Mouse (Mus musculus): ENCODE measurements around the gene Tspan12.

Tspan12 gene

DNA sequence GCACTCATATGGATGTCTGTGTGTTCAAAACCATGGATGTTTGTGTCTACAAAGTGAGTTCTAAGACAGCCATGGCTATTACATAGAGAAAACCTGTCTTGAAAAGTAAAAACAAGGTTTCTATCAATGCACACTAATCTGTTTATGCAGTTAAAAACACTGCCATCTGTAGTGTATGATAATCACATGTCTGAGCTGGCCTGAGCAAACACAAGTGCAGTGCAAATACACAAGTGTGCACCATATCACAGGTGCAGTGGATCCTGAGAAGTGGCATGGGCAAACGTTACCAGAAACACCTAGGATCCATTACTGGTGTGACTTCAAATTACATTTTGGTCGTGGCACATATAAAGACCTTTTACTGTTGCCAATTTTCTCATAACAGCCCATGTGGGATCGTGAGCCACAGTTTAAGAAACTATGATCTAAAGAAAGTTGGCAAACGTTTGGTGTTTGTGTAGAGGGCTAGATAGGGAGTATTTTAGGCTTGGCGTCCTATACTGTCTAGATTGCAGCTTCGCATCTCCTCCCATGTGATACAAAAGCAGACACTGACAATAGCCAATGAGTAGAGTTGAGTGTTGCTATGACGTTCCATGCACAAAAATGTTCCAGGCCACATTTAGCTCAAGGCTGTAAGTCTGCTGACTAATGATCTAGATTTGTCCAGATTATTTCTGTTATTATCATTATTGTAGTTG lies 78.0 kb downstream of the Tspan12 start:
- no peak for DNase-seq (ENCODE audit: low spot score in 2 of 2)

- no peak for DNase-seq (ENCODE audit: low spot score in 2 of 2)
Measured at GRCm38 (mm10) chr6:21769447-21769809, 82.9 kb downstream of the Tspan12 start.

- DNase-seq (ENCODE audit: low spot score in 2 of 2): no peak
Measured at GRCm38 (mm10) chr6:21768745-21769446, 83.4 kb downstream of the Tspan12 start.

- DNase-seq (ENCODE audit: low spot score in 2 of 2): no peak
Measured at GRCm38 (mm10) chr6:21767787-21768221, 84.5 kb downstream of the Tspan12 start.

DNA sequence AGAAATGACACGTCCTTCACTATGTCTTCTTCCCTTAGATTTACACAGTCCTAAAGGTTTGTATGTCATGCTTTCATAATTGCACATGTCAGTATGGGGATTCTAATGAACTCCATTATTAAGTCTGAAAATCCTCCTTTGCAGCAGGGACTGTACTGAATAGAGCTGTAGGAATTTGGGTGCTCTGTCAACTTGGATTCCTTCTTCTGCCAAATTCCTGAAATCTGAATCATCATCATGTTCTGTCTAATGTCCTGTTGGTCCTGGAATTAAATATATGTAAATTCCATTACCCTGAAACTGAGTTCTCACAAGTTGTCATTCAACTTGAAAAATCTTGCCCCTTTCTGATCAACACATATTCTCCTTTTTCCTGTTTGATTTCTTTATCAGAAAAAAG lies 104.8 kb downstream of the Tspan12 start:
- DNase-seq (ENCODE audit: low spot score in 2 of 2): no peak

DNA sequence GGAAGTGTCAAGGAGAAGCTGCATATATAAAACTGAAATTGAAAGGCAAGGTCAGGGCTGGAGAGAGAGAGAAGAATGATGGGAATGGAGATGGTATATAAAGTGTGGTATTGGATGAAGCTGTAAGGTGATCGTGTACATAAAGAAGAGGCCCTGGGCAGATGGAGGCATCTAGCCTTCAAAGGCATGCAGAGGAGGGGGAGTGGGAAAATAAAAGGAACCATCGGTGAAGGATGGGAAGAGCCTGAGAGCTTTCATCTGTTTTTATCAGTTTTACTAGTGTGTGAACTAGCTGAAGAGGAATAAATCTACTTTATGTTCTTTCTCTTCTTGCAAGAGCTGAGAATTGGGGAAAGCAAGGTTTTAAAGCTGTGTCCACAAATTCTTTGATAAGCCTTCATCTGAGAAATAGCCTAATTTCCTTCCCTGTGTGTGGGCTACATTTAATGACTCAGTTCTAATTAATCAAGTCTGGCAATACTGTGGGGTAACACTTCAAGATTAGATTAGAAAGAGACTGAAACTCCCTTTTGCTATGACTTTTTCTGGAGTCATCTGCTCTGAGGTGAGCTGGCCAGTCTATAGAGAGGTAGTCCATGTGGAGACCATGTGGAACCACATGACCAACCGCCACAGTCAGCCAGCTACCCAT lies 107.6 kb downstream of the Tspan12 start:
- DNase-seq (ENCODE audit: low spot score in 2 of 2): no peak

GRCm38 (mm10) chr6:21740606-21741005 lies 111.7 kb downstream of the Tspan12 start:
- DNase-seq (ENCODE audit: low spot score in 2 of 2): no peak

GRCm38 (mm10) chr6:21722238-21722637 lies 130.1 kb downstream of the Tspan12 start:
- DNase-seq (ENCODE audit: low spot score in 2 of 2): no peak
